Mouse (Mus musculus) midbrain, embryonic 12.5 days (tissue): ENCODE results near the gene Ctr9. TPM values are rescaled to one million over a fixed set of nuclear protein-coding genes. Genes with fewer than 3 reads are reported as not detected.

Experiments used
- ATAC-seq: fragments of 200-750 bp; cut with Nextera tagmentation; 2 replicates; pipeline ENCODE4 v1.8.0; 2017; ENCODE audit warnings: low read depth, moderate TSS enrichment, moderate library complexity; ENCODE audit not compliant: low FRiP score
- H3K27ac ChIP-seq: fragments of 300-500 bp; sonication (generic); replicated peaks from 2 replicates; pipeline ENCODE4 v1.5.1; 2016; ENCODE audit warnings: mild to moderate bottlenecking
- H3K27me3 ChIP-seq: fragments of 300-500 bp; sonication (generic); 2 replicates; pipeline ENCODE4 v1.6.1; 2016; ENCODE audit warnings: mild to moderate bottlenecking
- H3K36me3 ChIP-seq: fragments of 300-500 bp; sonication (generic); 2 replicates; pipeline ENCODE4 v1.6.1; 2016
- H3K4me1 ChIP-seq: fragments of 300-500 bp; sonication (generic); 2 replicates; pipeline ENCODE4 v1.6.1; 2016
- H3K4me2 ChIP-seq: fragments of 300-500 bp; sonication (generic); replicated peaks from 2 replicates; pipeline ENCODE4 v1.6.1; 2016; ENCODE audit warnings: mild to moderate bottlenecking, moderate library complexity
- H3K4me3 ChIP-seq: fragments of 300-500 bp; sonication (generic); 2 replicates; pipeline ENCODE4 v1.5.1; 2016; ENCODE audit warnings: mild to moderate bottlenecking
- H3K9ac ChIP-seq: fragments of 300-500 bp; sonication (generic); replicated peaks from 2 replicates; pipeline ENCODE4 v1.6.1; 2016; ENCODE audit warnings: mild to moderate bottlenecking, moderate library complexity
- H3K9me3 ChIP-seq: fragments of 300-500 bp; sonication (generic); 2 replicates; pipeline ENCODE4 v1.6.1; 2016; ENCODE audit warnings: mild to moderate bottlenecking
- WGBS: fragments of 180-500 bp; shearing (Covaris S2); methylation state at CpG from one replicate; pipeline ENCODE4 v1.1.7; 2016; 5-methylcytosine and 5-hydroxymethylcytosine counted together
- polyA plus RNA-seq: library from polyadenylated mRNA; unstranded; fragments of >200 nt; fragmentation: Nextera tagmentation; extraction: Ambion mirVana; gene quantifications from 2 replicates; pipeline ENCODE4 v1.2.1, GENCODE M21; 2016

Gene Ctr9
- polyA plus RNA-seq, 1 experiment from 2014 or later, result 105 TPM

GRCm38 (mm10) chr7:110998887-110999827 lies 29.6 kb upstream of the Ctr9 start:
- no peak overlapping the region for H3K27ac ChIP-seq
- no peaks in the 10 kb centered on the region for H3K36me3 ChIP-seq
- no peak overlapping the region for H3K4me2 ChIP-seq
- H3K27me3 ChIP-seq, result no peaks in the 10 kb centered on the region
- no peak overlapping the region for H3K9ac ChIP-seq
- H3K9me3 ChIP-seq, result no peaks in the 10 kb centered on the region
- no peak overlapping the region for H3K4me3 ChIP-seq
- no peaks in the 10 kb centered on the region for H3K4me1 ChIP-seq
- no peak for ATAC-seq
- 87% methylated on average over 15 of the region's 15 CpGs for WGBS

DNA sequence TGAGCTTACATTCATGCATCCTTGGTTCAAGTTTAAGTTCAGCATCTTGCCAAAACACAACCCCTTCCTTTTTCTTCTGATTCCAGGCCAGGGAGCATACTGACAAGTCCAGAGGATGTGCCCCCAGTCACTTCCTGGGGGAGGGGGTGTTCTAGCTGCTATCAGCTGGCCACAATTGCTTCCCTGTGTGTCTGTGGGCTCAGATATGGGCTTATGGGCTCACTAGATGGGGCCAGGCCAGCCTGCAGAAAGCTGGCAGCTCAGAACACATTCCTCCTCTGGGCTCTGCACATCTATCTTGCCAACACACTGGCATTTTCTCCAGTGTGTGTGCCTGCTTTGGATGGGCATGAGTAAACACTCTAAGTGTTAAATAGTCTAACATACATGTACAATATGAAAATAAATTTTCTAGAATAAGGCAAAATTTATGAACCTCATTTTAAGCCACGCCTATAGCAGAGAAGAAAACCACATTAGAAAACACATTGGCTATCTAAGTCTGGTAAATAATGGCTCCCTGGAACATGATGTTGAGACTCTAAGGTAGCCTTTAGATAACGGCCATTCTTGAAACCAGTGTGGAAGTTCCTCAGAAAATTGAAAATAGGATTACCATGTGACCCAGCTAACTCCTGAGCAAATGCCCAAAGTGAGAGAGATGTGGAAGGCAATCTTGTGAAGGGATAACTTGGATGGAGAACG lies 24.5 kb upstream of the Ctr9 start:
- 83% methylated on average over 3 of the region's 3 CpGs for WGBS
- H3K9me3 ChIP-seq, result no peaks in the 10 kb centered on the region
- no peaks in the 10 kb centered on the region for H3K36me3 ChIP-seq
- H3K9ac ChIP-seq, result no peak overlapping the region
- no peak overlapping the region for H3K4me2 ChIP-seq
- no peaks in the 10 kb centered on the region for H3K27me3 ChIP-seq
- no peaks in the 10 kb centered on the region for H3K4me1 ChIP-seq
- ATAC-seq, result no peak
- H3K4me3 ChIP-seq, result no peak overlapping the region
- H3K27ac ChIP-seq, result no peak overlapping the region

DNA sequence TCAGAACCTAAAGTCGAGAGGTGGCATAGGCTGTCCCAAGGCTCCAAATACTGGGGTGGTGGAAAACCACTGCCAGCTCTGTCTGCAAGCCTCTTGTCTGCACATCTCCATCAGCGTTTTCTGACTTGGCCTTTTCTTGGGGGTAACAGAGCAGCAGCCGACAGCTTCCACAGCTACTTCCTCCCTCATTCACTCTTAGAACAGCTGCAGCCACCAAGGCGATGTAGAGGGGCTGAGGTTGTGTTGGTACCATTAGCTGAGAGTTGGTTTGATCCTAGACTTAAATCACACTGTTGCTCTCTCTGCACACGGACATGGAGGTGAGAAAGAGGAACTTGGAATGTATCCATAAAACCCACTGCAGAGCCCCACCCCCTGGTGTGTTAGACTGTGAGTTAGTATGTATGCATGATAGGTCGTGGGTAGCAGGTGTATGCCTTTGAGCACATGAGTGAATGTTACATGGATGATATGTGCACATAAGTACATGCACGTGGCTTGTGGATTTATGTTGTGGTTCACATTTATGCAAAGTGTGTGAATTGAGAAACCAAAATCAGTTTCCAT lies 14.6 kb upstream of the Ctr9 start:
- H3K9ac ChIP-seq, result no peak overlapping the region
- no peak for ATAC-seq
- H3K9me3 ChIP-seq, result no peaks in the 10 kb centered on the region
- H3K27ac ChIP-seq, result no peak overlapping the region
- 86% methylated on average over 7 of the region's 7 CpGs for WGBS
- H3K4me2 ChIP-seq, result no peak overlapping the region
- H3K27me3 ChIP-seq, result no peaks in the 10 kb centered on the region
- no peaks in the 10 kb centered on the region for H3K36me3 ChIP-seq
- no peaks in the 10 kb centered on the region for H3K4me1 ChIP-seq
- no peak overlapping the region for H3K4me3 ChIP-seq

DNA sequence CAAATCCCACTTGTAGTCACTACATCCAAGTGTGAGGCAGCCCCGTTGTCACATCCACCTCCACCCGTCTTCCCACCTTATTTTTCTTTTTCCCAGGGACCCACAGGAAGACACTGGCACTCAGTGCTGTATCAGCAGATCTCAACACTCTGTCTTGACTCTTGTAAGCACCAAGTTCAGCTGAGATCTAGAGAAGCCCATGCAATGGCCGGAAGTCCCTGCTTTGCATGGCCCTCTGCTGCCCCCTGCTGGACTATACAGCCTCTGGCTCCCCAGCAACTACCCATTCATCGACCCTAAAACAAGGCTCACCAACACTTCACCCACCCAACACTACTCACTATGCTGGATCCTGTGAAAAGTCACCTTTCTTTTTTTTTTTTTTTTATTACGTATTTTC lies 13.9 kb upstream of the Ctr9 start:
- Histone ChIP-seq H3K9ac (no peak overlapping the region), H3K4me3 (no peak overlapping the region), H3K4me1 (no peaks in the 10 kb centered on the region), H3K27me3 (no peaks in the 10 kb centered on the region), H3K4me2 (no peak overlapping the region), H3K36me3 (no peaks in the 10 kb centered on the region), H3K9me3 (no peaks in the 10 kb centered on the region), H3K27ac (no peak overlapping the region)
- ATAC-seq, result peak; percentile 60; the same call in 1 of the 2 replicates
- 22% methylated on average over 5 of the region's 5 CpGs for WGBS

DNA sequence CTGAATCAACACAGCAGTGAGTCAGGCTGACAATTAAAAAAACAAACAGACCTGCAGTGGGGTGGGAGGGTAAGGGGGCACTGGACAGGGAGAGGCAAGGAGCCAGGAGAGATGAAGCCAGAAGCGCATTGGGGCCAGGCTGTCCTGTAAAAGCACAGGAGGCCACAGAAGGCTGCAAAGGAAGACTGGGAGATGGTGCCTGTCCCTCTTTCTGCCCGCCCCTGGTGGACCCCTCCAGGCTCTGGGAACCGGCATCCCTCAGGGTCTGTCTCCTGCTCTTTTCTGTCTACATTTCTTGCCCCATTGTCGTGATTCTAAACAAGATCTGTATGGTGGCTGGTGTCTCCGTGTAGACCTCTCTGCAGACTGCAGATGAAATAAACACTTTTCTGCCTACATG lies 13.0 kb upstream of the Ctr9 start:
- no peak overlapping the region for H3K9ac ChIP-seq
- H3K4me3 ChIP-seq, result no peak overlapping the region
- H3K27me3 ChIP-seq, result no peaks in the 10 kb centered on the region
- WGBS, result 76% methylated on average over 5 of the region's 5 CpGs
- no peak overlapping the region for H3K4me2 ChIP-seq
- no peak overlapping the region for H3K27ac ChIP-seq
- H3K36me3 ChIP-seq, result no peaks in the 10 kb centered on the region
- no peaks in the 10 kb centered on the region for H3K4me1 ChIP-seq
- ATAC-seq, result no peak
- H3K9me3 ChIP-seq, result no peaks in the 10 kb centered on the region

- no peak overlapping the region for H3K9ac ChIP-seq
- ATAC-seq, result no peak
- whole genome bisulfite sequencing, result 87% methylated on average over 3 of the region's 3 CpGs
- H3K36me3 ChIP-seq, result no peaks in the 10 kb centered on the region
- no peaks in the 10 kb centered on the region for H3K4me1 ChIP-seq
- H3K27ac ChIP-seq, result no peak overlapping the region
- H3K4me2 ChIP-seq, result no peak overlapping the region
- no peaks in the 10 kb centered on the region for H3K9me3 ChIP-seq
- H3K4me3 ChIP-seq, result no peak overlapping the region
- H3K27me3 ChIP-seq, result no peaks in the 10 kb centered on the region
These were observed 11.8 kb upstream of the Ctr9 start for GRCm38 (mm10) chr7:111016921-111017320.

GRCm38 (mm10) chr7:111020814-111021213 lies 7.9 kb upstream of the Ctr9 start:
- no peaks in the 10 kb centered on the region for H3K9me3 ChIP-seq
- peaks cover 9% of the 10 kb centered on the region for H3K4me1 ChIP-seq
- no peak for ATAC-seq
- no peaks in the 10 kb centered on the region for H3K36me3 ChIP-seq
- no peak overlapping the region for H3K4me3 ChIP-seq
- H3K4me2 ChIP-seq, result no peak overlapping the region
- H3K27ac ChIP-seq, result no peak overlapping the region
- H3K27me3 ChIP-seq, result no peaks in the 10 kb centered on the region
- 85% methylated on average over 4 of the region's 4 CpGs for WGBS
- H3K9ac ChIP-seq, result no peak overlapping the region

DNA sequence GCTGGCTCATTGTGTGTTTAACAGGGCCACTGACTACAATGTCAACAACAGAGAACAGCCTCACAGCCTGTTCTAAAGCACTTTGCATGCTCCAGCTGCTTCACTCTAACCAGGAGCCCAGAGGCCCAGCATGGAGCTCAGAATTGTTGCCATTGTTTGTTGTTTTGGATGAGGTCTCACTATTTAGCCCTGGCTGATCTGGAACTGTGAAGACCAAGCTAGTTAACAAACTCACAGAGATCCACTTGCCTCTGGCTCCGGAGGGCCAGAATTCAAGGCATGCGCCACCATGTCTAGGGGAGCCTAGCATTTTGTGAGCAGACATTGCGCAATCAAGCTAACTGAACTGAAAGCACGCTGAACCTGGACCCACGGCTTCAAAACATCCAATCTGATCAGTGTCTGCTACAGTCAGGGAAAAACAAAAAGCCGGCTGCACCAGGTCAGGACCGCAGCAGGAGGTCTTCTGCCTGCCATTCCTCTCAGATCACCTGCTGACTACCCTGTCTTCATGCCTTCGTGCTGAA lies 4.6 kb upstream of the Ctr9 start:
- Histone ChIP-seq H3K27ac (peak overlapping the region; percentile 58; the same call in 1 of the 2 replicates), H3K9ac (no peak overlapping the region), H3K4me1 (peaks cover 9% of the 10 kb centered on the region), H3K4me3 (no peak overlapping the region), H3K27me3 (no peaks in the 10 kb centered on the region), H3K4me2 (no peak overlapping the region), H3K36me3 (no peaks in the 10 kb centered on the region), H3K9me3 (no peaks in the 10 kb centered on the region)
- WGBS, result 22% methylated on average over 8 of the region's 8 CpGs
- ATAC-seq, result no peak

GRCm38 (mm10) chr7:111024912-111025311 lies 3.8 kb upstream of the Ctr9 start:
- Histone ChIP-seq H3K9ac (no peak overlapping the region), H3K9me3 (no peaks in the 10 kb centered on the region), H3K36me3 (no peaks in the 10 kb centered on the region), H3K27ac (no peak overlapping the region), H3K4me1 (peaks cover 13% of the 10 kb centered on the region), H3K4me3 (no peak overlapping the region), H3K4me2 (no peak overlapping the region), H3K27me3 (no peaks in the 10 kb centered on the region)
- no peak for ATAC-seq
- 71% methylated on average over 4 of the region's 4 CpGs for WGBS

- H3K27me3 ChIP-seq, result no peaks in the 10 kb centered on the region
- H3K27ac ChIP-seq, result peak overlapping the region; percentile 91
- no peaks in the 10 kb centered on the region for H3K9me3 ChIP-seq
- H3K4me3 ChIP-seq, result peak overlapping the region; percentile 88
- WGBS, result under 1% methylated on average over 29 of the region's 29 CpGs
- ATAC-seq, result peak; percentile 62
- H3K4me1 ChIP-seq, result peaks cover 12% of the 10 kb centered on the region
- H3K4me2 ChIP-seq, result peak overlapping the region; percentile 89
- peak overlapping the region; percentile 80 for H3K9ac ChIP-seq
- peaks cover 12% of the 10 kb centered on the region for H3K36me3 ChIP-seq
These were observed 349 bp downstream of the Ctr9 start for GRCm38 (mm10) chr7:111029046-111029553.

GRCm38 (mm10) chr7:111048920-111049319 lies 20.2 kb downstream of the Ctr9 start:
- ATAC-seq, result no peak
- no peak overlapping the region for H3K9ac ChIP-seq
- H3K27me3 ChIP-seq, result no peaks in the 10 kb centered on the region
- H3K9me3 ChIP-seq, result no peaks in the 10 kb centered on the region
- H3K4me3 ChIP-seq, result no peak overlapping the region
- no peaks in the 10 kb centered on the region for H3K4me1 ChIP-seq
- H3K4me2 ChIP-seq, result no peak overlapping the region
- H3K27ac ChIP-seq, result no peak overlapping the region
- H3K36me3 ChIP-seq, result peaks cover 97% of the 10 kb centered on the region
- 83% methylated on average over 5 of the region's 5 CpGs for WGBS
